Mouse (Mus musculus): ENCODE data around the gene Mctp1. TPM values are rescaled to one million over a fixed set of nuclear protein-coding genes. Genes with fewer than 3 reads are reported as not detected.

Gene Mctp1
- polyA plus RNA-seq, 1 experiment, result not detected

DNA sequence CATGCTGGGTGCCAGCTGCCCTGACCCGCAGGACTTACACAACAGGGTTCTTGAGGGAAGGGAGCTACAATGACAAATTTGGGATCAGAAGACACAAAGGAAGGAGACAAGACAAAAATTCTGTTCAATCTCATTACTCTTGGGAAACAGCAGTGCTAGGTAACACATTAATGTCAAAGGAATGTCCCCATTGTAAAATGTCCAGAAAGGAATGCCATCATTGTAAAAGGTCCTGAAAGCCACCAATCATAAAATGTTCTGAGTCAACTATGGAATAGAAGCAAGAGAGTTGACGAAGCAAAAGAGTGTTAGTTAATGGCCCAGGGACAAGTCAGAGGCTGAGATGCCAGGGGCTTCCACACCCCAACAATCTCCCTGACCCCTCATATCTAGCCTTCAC, 145.6 kb downstream of the Mctp1 start:
- no peak overlapping the region for H3K9ac ChIP-seq (ENCODE audit: low read depth, poor library complexity, severe bottlenecking)
- H3K27ac ChIP-seq (ENCODE audit: insufficient read depth, low read length), result no peak overlapping the region
- no peak overlapping the region for H3K4me3 ChIP-seq (ENCODE audit: low read depth, low read length)
- H3K4me1 ChIP-seq (ENCODE audit: control insufficient read depth, insufficient read depth, low read length), result no peaks in the 10 kb centered on the region
- no peaks in the 10 kb centered on the region for H3K27me3 ChIP-seq (ENCODE audit: control insufficient read depth, insufficient read depth, low read length, poor library complexity, severe bottlenecking)
- no peaks in the 10 kb centered on the region for H3K36me3 ChIP-seq (ENCODE audit: control insufficient read depth, insufficient read depth, low read length, poor library complexity, severe bottlenecking)
- H3K9me3 ChIP-seq (replicated peaks; ENCODE audit: control insufficient read depth, insufficient read depth, low read length, poor library complexity, severe bottlenecking), result peaks cover 37% of the 10 kb centered on the region
- TF ChIP-seq CTCF (IDR thresholded peaks at IDR 0.05; ENCODE audit: low read depth, low read length), result no peak
- no peak for TF ChIP-seq EP300 (IDR thresholded peaks at IDR 0.05; ENCODE audit: insufficient read depth, low read depth, low read length)
- TF ChIP-seq POLR2A (IDR thresholded peaks at IDR 0.05; ENCODE audit: insufficient read depth, low read length), result no peak

- H3K27me3 ChIP-seq (ENCODE audit: control insufficient read depth, insufficient read depth, low read length, poor library complexity, severe bottlenecking), result no peaks in the 10 kb centered on the region
- H3K9ac ChIP-seq (ENCODE audit: low read depth, poor library complexity, severe bottlenecking), result no peak overlapping the region
- TF ChIP-seq POLR2A (IDR thresholded peaks at IDR 0.05; ENCODE audit: insufficient read depth, low read length) (no peak), CTCF (IDR thresholded peaks at IDR 0.05; ENCODE audit: low read depth, low read length) (no peak), EP300 (IDR thresholded peaks at IDR 0.05; ENCODE audit: insufficient read depth, low read depth, low read length) (no peak)
- no peak overlapping the region for H3K4me3 ChIP-seq (ENCODE audit: low read depth, low read length)
- peaks cover 28% of the 10 kb centered on the region for H3K9me3 ChIP-seq (replicated peaks; ENCODE audit: control insufficient read depth, insufficient read depth, low read length, poor library complexity, severe bottlenecking)
- H3K4me1 ChIP-seq (ENCODE audit: control insufficient read depth, insufficient read depth, low read length), result no peaks in the 10 kb centered on the region
- no peak overlapping the region for H3K27ac ChIP-seq (ENCODE audit: insufficient read depth, low read length)
- no peaks in the 10 kb centered on the region for H3K36me3 ChIP-seq (ENCODE audit: control insufficient read depth, insufficient read depth, low read length, poor library complexity, severe bottlenecking)
These were observed 146.7 kb downstream of the Mctp1 start for GRCm38 (mm10) chr13:76530867-76531504.

DNA sequence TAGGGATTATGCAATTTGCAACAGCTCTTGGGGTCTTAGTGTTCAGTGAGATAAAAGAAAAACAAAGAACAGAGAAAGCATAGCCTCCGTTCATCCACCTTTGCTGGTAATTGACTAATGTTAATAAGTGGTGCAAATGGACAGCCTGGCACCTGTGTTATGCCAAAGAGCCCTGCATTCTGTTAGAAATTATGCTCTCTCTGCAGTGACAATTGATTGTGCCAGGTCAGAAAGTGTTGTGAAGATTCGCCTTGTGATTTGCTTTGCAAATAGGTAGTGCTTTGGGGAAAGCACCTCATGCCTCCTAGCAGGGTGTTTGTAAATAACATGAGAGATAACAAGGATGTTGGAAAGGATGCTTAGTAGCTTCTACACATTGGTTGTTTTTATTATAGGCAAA, 163.5 kb downstream of the Mctp1 start:
- Histone ChIP-seq H3K4me1 (ENCODE audit: control insufficient read depth, insufficient read depth, low read length) (no peaks in the 10 kb centered on the region), H3K27me3 (ENCODE audit: control insufficient read depth, insufficient read depth, low read length, poor library complexity, severe bottlenecking) (no peaks in the 10 kb centered on the region)

GRCm38 (mm10) chr13:76560918-76561317, 176.6 kb downstream of the Mctp1 start:
- TF ChIP-seq CTCF (IDR thresholded peaks at IDR 0.05; ENCODE audit: low read depth, low read length) (no peak), EP300 (IDR thresholded peaks at IDR 0.05; ENCODE audit: insufficient read depth, low read depth, low read length) (no peak), POLR2A (IDR thresholded peaks at IDR 0.05; ENCODE audit: insufficient read depth, low read length) (no peak)
- H3K27ac ChIP-seq (ENCODE audit: insufficient read depth, low read length), result no peak overlapping the region
- H3K27me3 ChIP-seq (ENCODE audit: control insufficient read depth, insufficient read depth, low read length, poor library complexity, severe bottlenecking), result no peaks in the 10 kb centered on the region

More for the DNA sequence above, 163.5 kb downstream of the Mctp1 start:
- H3K27ac ChIP-seq (ENCODE audit: insufficient read depth, low read length), result no peak overlapping the region
- H3K36me3 ChIP-seq (ENCODE audit: control insufficient read depth, insufficient read depth, low read length, poor library complexity, severe bottlenecking), result no peaks in the 10 kb centered on the region
- no peak for TF ChIP-seq CTCF (IDR thresholded peaks at IDR 0.05; ENCODE audit: low read depth, low read length)
- TF ChIP-seq EP300 (IDR thresholded peaks at IDR 0.05; ENCODE audit: insufficient read depth, low read depth, low read length), result no peak
- no peak for TF ChIP-seq POLR2A (IDR thresholded peaks at IDR 0.05; ENCODE audit: insufficient read depth, low read length)
- H3K4me3 ChIP-seq (ENCODE audit: low read depth, low read length), result no peak overlapping the region
- no peak overlapping the region for H3K9ac ChIP-seq (ENCODE audit: low read depth, poor library complexity, severe bottlenecking)
- no peaks in the 10 kb centered on the region for H3K9me3 ChIP-seq (replicated peaks; ENCODE audit: control insufficient read depth, insufficient read depth, low read length, poor library complexity, severe bottlenecking)

GRCm38 (mm10) chr13:76561594-76561993, 177.3 kb downstream of the Mctp1 start:
- H3K27me3 ChIP-seq (ENCODE audit: control insufficient read depth, insufficient read depth, low read length, poor library complexity, severe bottlenecking), result no peaks in the 10 kb centered on the region
- H3K9ac ChIP-seq (ENCODE audit: low read depth, poor library complexity, severe bottlenecking), result no peak overlapping the region
- no peaks in the 10 kb centered on the region for H3K4me1 ChIP-seq (ENCODE audit: control insufficient read depth, insufficient read depth, low read length)
- H3K9me3 ChIP-seq (replicated peaks; ENCODE audit: control insufficient read depth, insufficient read depth, low read length, poor library complexity, severe bottlenecking), result no peaks in the 10 kb centered on the region
- TF ChIP-seq POLR2A (IDR thresholded peaks at IDR 0.05; ENCODE audit: insufficient read depth, low read length) (no peak), EP300 (IDR thresholded peaks at IDR 0.05; ENCODE audit: insufficient read depth, low read depth, low read length) (no peak), CTCF (IDR thresholded peaks at IDR 0.05; ENCODE audit: low read depth, low read length) (no peak)
- H3K4me3 ChIP-seq (ENCODE audit: low read depth, low read length), result no peak overlapping the region
- no peak overlapping the region for H3K27ac ChIP-seq (ENCODE audit: insufficient read depth, low read length)
- no peaks in the 10 kb centered on the region for H3K36me3 ChIP-seq (ENCODE audit: control insufficient read depth, insufficient read depth, low read length, poor library complexity, severe bottlenecking)

More at GRCm38 (mm10) chr13:76560918-76561317, 176.6 kb downstream of the Mctp1 start:
- no peak overlapping the region for H3K9ac ChIP-seq (ENCODE audit: low read depth, poor library complexity, severe bottlenecking)
- H3K4me1 ChIP-seq (ENCODE audit: control insufficient read depth, insufficient read depth, low read length), result no peaks in the 10 kb centered on the region
- H3K4me3 ChIP-seq (ENCODE audit: low read depth, low read length), result no peak overlapping the region
- H3K9me3 ChIP-seq (replicated peaks; ENCODE audit: control insufficient read depth, insufficient read depth, low read length, poor library complexity, severe bottlenecking), result no peaks in the 10 kb centered on the region
- H3K36me3 ChIP-seq (ENCODE audit: control insufficient read depth, insufficient read depth, low read length, poor library complexity, severe bottlenecking), result no peaks in the 10 kb centered on the region

DNA sequence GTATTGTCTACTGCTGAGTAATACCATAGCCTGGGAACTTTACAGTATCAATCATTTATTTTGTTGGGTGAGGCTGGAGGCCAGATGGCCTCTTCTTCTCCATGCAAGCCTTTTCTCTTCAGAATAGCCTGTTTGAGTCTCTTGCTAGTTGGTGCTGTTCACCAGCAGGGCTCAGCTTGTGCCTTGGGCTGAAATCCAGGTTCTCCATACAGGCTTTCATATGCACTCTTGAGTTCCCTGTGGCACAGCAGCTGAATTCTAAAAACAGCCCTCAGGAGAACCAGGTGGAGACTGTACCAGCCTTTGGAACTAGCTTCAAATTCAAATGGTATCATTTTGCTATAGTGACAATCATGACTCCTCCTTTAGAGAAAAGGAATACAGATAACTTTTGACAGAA, 179.7 kb downstream of the Mctp1 start:
- TF ChIP-seq POLR2A (IDR thresholded peaks at IDR 0.05; ENCODE audit: insufficient read depth, low read length), result no peak
- TF ChIP-seq CTCF (IDR thresholded peaks at IDR 0.05; ENCODE audit: low read depth, low read length), result no peak
- TF ChIP-seq EP300 (IDR thresholded peaks at IDR 0.05; ENCODE audit: insufficient read depth, low read depth, low read length), result no peak
- H3K36me3 ChIP-seq (ENCODE audit: control insufficient read depth, insufficient read depth, low read length, poor library complexity, severe bottlenecking), result no peaks in the 10 kb centered on the region

More for the DNA sequence above, 179.7 kb downstream of the Mctp1 start:
- H3K9ac ChIP-seq (ENCODE audit: low read depth, poor library complexity, severe bottlenecking), result no peak overlapping the region
- H3K27ac ChIP-seq (ENCODE audit: insufficient read depth, low read length), result no peak overlapping the region
- H3K4me3 ChIP-seq (ENCODE audit: low read depth, low read length), result no peak overlapping the region
- H3K27me3 ChIP-seq (ENCODE audit: control insufficient read depth, insufficient read depth, low read length, poor library complexity, severe bottlenecking), result no peaks in the 10 kb centered on the region
- no peaks in the 10 kb centered on the region for H3K4me1 ChIP-seq (ENCODE audit: control insufficient read depth, insufficient read depth, low read length)
- H3K9me3 ChIP-seq (replicated peaks; ENCODE audit: control insufficient read depth, insufficient read depth, low read length, poor library complexity, severe bottlenecking), result no peaks in the 10 kb centered on the region
